8 mouse cellular contexts compared by ENCODE assay signal in the genomic region with DNA sequence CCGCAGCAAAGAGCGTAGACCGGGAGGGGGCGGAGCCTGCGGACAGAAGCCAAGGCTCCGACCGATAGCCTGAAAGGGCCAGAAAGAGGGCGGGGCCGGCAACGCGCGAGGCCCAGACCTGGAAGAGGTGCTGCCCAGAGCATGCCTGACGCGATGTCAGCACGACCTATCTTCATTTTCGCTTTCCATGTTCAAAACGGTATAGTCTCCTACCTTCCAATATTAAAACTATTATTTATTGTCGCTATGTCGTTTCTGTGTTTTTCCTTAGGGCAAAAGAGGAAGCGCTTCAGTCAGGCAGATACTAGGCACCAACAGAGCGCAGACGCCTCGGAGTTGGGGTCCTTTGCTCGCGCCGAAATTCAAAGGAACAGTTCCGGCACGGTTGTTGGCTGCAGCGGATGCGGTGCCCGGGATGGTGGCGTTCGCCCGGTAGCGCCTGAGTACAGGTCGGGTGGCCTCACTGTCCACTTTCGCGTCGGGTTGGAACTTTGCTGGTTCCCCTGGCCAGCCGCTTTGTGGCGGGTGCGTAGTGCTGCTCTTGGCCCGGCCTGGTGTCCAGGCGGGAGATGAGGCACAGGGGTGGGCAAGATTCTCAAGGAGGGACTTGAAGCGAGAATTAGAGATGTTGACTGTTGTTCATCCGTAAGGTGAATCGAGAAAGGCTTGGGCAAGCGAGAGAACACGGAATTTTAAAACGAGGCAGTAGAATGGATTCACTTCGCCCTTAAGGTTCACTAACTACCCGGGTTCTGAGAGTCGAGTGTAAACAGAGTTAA. TPM values are rescaled to one million over a fixed set of nuclear protein-coding genes. Genes with fewer than 3 reads are reported as not detected.
A peak's percentile ranks its signal among the peaks of the same experiment; 100 is the strongest.
DNase-seq lines count a peak whose midpoint lies in the region; ATAC-seq lines count a peak whose summit lies in the region.

Gene Smc2 (plus strand): TSS at position 358 of the 779 bp plus-strand sequence.

- H3K4me2 ChIP-seq in hindbrain, embryonic 14.5 days (replicated peaks): peak within 1 kb of the TSS; percentile 78

- H3K27ac ChIP-seq in hindbrain, embryonic 14.5 days: peak within 1 kb of the TSS; percentile 74

- peak; percentile 99 for ATAC-seq in hindbrain, embryonic 14.5 days (ENCODE audit: low FRiP score)

- no peaks in the 10 kb centered on the region for H3K9me3 ChIP-seq in hindbrain, embryonic 14.5 days (ENCODE audit: control insufficient read depth, low read length)

- peak; percentile 93 for DNase-seq in R1 (ENCODE audit: low read depth, low spot score)
- peak; percentile 92 to 97 for DNase-seq in cerebellum, postnatal 25 days
- peak; percentile 81 to 82 for DNase-seq in frontal cortex, postnatal 25 days (ENCODE audit: low spot score in 2 of 2)
- peak; percentile 95 for DNase-seq in hindbrain, embryonic 14.5 days (ENCODE audit: low spot score)
- peak; percentile 88 to 89 for DNase-seq in layer of hippocampus, postnatal 36 days
- DNase-seq in lung, postnatal 36 days: peak; percentile 97
- DNase-seq in retina, postnatal 1 day: peak; percentile 96
- DNase-seq in urinary bladder, adult 18-20 months (ENCODE audit: low spot score in 2 of 2): peak; percentile 82 to 85

- H3K9ac ChIP-seq in hindbrain, embryonic 14.5 days: peak within 1 kb of the TSS; percentile 71

- H3K4me3 ChIP-seq in hindbrain, embryonic 14.5 days (replicated peaks; ENCODE audit: low read length): peak within 1 kb of the TSS; percentile 78

- H3K27me3 ChIP-seq in hindbrain, embryonic 14.5 days (ENCODE audit: control insufficient read depth, insufficient read depth, low read length): no peaks in the 10 kb centered on the region

- H3K4me1 ChIP-seq in hindbrain, embryonic 14.5 days (replicated peaks; ENCODE audit: control insufficient read depth, insufficient read depth, low read length): peaks cover 5% of the 10 kb centered on the region

- under 1% methylated on average over 53 of the region's 53 CpGs for WGBS in hindbrain, embryonic 14.5 days

- peaks cover 11% of the 10 kb centered on the region for H3K36me3 ChIP-seq in hindbrain, embryonic 14.5 days (replicated peaks; ENCODE audit: control insufficient read depth, insufficient read depth)

RNA-seq across cellular contexts. Expression of gene Smc2, which starts in this region (rescaled TPM):
- 38.3 and 48.6 TPM in 2 replicates for polyA plus RNA-seq in hindbrain, embryonic 14.5 days (2014; fragmentation: Nextera tagmentation; extraction: Ambion mirVana)
- total RNA-seq in layer of hippocampus, postnatal 36 days (2021): 10 to 100 TPM; 10.2 to 10.9 TPM

Comparison
In these comparisons a context has a peak if more than half of its experiments do, and no peak if none do; other contexts are left out.
1. Peak in every context shown above with its lines: DNase-seq, ATAC-seq, H3K4me3 ChIP-seq and H3K27ac ChIP-seq.